Mouse (Mus musculus) gastrocnemius, postnatal 25 days (tissue): Measurements from ENCODE around the gene Pex14. TPM values are rescaled to one million over a fixed set of nuclear protein-coding genes. Genes with fewer than 3 reads are reported as not detected.
"Not testable (repeated sequence)": the region's sequence is repeated elsewhere in the genome, so short reads cannot be mapped to it uniquely, and the experiment has no call there.

ENCODE experiments used
- DNase-seq: peaks from one replicate; pipeline ENCODE4 v3.0.0; 2022
- long read RNA-seq, 2 experiments: library from polyadenylated mRNA; stranded (forward); transcript quantifications; one replicate each; pipeline ENCODE4 v2.0.0; 2021
- total RNA-seq, 2 experiments: library from RNA; stranded (reverse); gene quantifications; 1 replicate in 1 of 2; 2 replicates in 1 of 2; pipeline ENCODE4 v1.2.3; 2021

Gene Pex14
- 10 to 100 TPM; 17.5 to 18.8 TPM for total RNA-seq
- long read RNA-seq, experiment 1, transcript Pex14-201 (9 exons, 2,006 nt): major isoform, 39 of 62 reads
- long read RNA-seq, experiment 1, partial matches to known transcripts: 2 of 62 reads
- long read RNA-seq, experiment 1, other reads (novel, unspliced or antisense): 21 of 62 reads
- long read RNA-seq, experiment 2, transcript Pex14-201 (9 exons, 2,006 nt): major isoform, 44 of 60 reads
- long read RNA-seq, experiment 2, partial matches to known transcripts: 1 of 60 reads
- long read RNA-seq, experiment 2, other reads (novel, unspliced or antisense): 15 of 60 reads

GRCm38 (mm10) chr4:149099369-149100017 lies at the start of gene Pex14:
Gene Pex14 (minus strand): TSS chr4:149099876.
- DNase-seq: peak; percentile 87

GRCm38 (mm10) chr4:149149196-149149595 lies 49.5 kb upstream of the Pex14 start:
- no peak for DNase-seq

- no peak for DNase-seq
Observed at GRCm38 (mm10) chr4:149148084-149148483, 48.4 kb upstream of the Pex14 start.

GRCm38 (mm10) chr4:149147528-149147927 lies 47.9 kb upstream of the Pex14 start:
- DNase-seq: no peak

GRCm38 (mm10) chr4:149145151-149145550 lies 45.5 kb upstream of the Pex14 start:
- no peak for DNase-seq

- peak; percentile 65 for DNase-seq
Observed at GRCm38 (mm10) chr4:149144459-149144858, 44.8 kb upstream of the Pex14 start.

- no peak for DNase-seq
Observed at GRCm38 (mm10) chr4:149143594-149143993, 43.9 kb upstream of the Pex14 start.

- DNase-seq: no peak
Observed at GRCm38 (mm10) chr4:149138515-149138914, 38.8 kb upstream of the Pex14 start.

GRCm38 (mm10) chr4:149136982-149137770 lies 37.5 kb upstream of the Pex14 start, which contains the start of gene Cenps:
Gene Cenps (minus strand): TSS chr4:149137629.
- peak; percentile 84 for DNase-seq

- DNase-seq: no peak
Observed at GRCm38 (mm10) chr4:149136116-149136850, 36.6 kb upstream of the Pex14 start.

- DNase-seq: no peak
Observed at GRCm38 (mm10) chr4:149133395-149133794, 33.7 kb upstream of the Pex14 start.

- no peak for DNase-seq
Observed at GRCm38 (mm10) chr4:149131789-149132565, 32.3 kb upstream of the Pex14 start.

GRCm38 (mm10) chr4:149131021-149131752 lies 31.5 kb upstream of the Pex14 start:
- DNase-seq: no peak

GRCm38 (mm10) chr4:149128467-149128866 lies 28.8 kb upstream of the Pex14 start:
- no peak for DNase-seq

- no peak for DNase-seq
Observed at GRCm38 (mm10) chr4:149126663-149127062, 27.0 kb upstream of the Pex14 start, which contains the start of gene Cort. Gene Cort (minus strand): TSS chr4:149126763.

GRCm38 (mm10) chr4:149126115-149126509 lies 26.4 kb upstream of the Pex14 start:
- DNase-seq: no peak

- no peak for DNase-seq
Observed at GRCm38 (mm10) chr4:149125341-149126114, 25.9 kb upstream of the Pex14 start.

GRCm38 (mm10) chr4:149123432-149123831 lies 23.8 kb upstream of the Pex14 start:
- DNase-seq: no peak

GRCm38 (mm10) chr4:149119978-149120562 lies 20.4 kb upstream of the Pex14 start:
- not testable (repeated sequence) for DNase-seq
